Mouse (Mus musculus): ENCODE results near the gene Rnasek. TPM values are rescaled to one million over a fixed set of nuclear protein-coding genes. Genes with fewer than 3 reads are reported as not detected.

Rnasek gene
- polyA plus RNA-seq, 1 experiment from 2014 or later: 203 TPM

GRCm38 (mm10) chr11:70259035-70259434 is 19.4 kb upstream of the Rnasek start:
- WGBS: 91% methylated on average over 4 of the region's 4 CpGs
- Histone ChIP-seq H3K4me3 (replicated peaks) (no peak overlapping the region), H3K27me3 (peaks cover 28% of the 10 kb centered on the region), H3K36me3 (no peaks in the 10 kb centered on the region), H3K4me1 (peaks cover 16% of the 10 kb centered on the region), H3K27ac (no peak overlapping the region), H3K9me3 (replicated peaks) (no peaks in the 10 kb centered on the region), H3K9ac (no peak overlapping the region), H3K4me2 (no peak overlapping the region)
- no peak for ATAC-seq (replicated peaks; ENCODE audit: low FRiP score)

- Histone ChIP-seq H3K27me3 (peaks cover 62% of the 10 kb centered on the region), H3K4me3 (replicated peaks) (peak within 1 kb of the TSS; percentile 41), H3K4me2 (peak within 1 kb of the TSS; percentile 67), H3K4me1 (peaks cover 22% of the 10 kb centered on the region), H3K27ac (no peak within 1 kb of the TSS), H3K9me3 (replicated peaks) (no peaks in the 10 kb centered on the region), H3K9ac (peak within 1 kb of the TSS; percentile 25; the same call in 1 of the 2 replicates), H3K36me3 (no peaks in the 10 kb centered on the region)
- 2% methylated on average over 25 of the region's 25 CpGs for WGBS
- peak; percentile 78 for ATAC-seq (replicated peaks; ENCODE audit: low FRiP score)
Observed at GRCm38 (mm10) chr11:70254931-70255531, 15.4 kb upstream of the Rnasek start, which contains the start of gene Alox12. Gene Alox12, minus strand, starts transcription at chr11:70255353.

GRCm38 (mm10) chr11:70254337-70254736 is 14.7 kb upstream of the Rnasek start:
- Histone ChIP-seq H3K4me1 (peaks cover 22% of the 10 kb centered on the region), H3K9ac (peak overlapping the region; percentile 25; the same call in 1 of the 2 replicates), H3K4me3 (replicated peaks) (peak overlapping the region; percentile 41), H3K4me2 (peak overlapping the region; percentile 67), H3K9me3 (replicated peaks) (no peaks in the 10 kb centered on the region), H3K36me3 (no peaks in the 10 kb centered on the region), H3K27me3 (peaks cover 62% of the 10 kb centered on the region), H3K27ac (no peak overlapping the region)
- WGBS: 5% methylated on average over 18 of the region's 18 CpGs
- ATAC-seq (replicated peaks; ENCODE audit: low FRiP score): no peak

- no peak for ATAC-seq (replicated peaks; ENCODE audit: low FRiP score)
- H3K4me1 ChIP-seq: peaks cover 22% of the 10 kb centered on the region
- H3K36me3 ChIP-seq: no peaks in the 10 kb centered on the region
- 73% methylated on average over 8 of the region's 8 CpGs for WGBS
- H3K9me3 ChIP-seq (replicated peaks): no peaks in the 10 kb centered on the region
- H3K4me3 ChIP-seq (replicated peaks): no peak overlapping the region
- H3K4me2 ChIP-seq: no peak overlapping the region
- H3K27me3 ChIP-seq: peaks cover 78% of the 10 kb centered on the region
- no peak overlapping the region for H3K27ac ChIP-seq
- H3K9ac ChIP-seq: no peak overlapping the region
Observed at GRCm38 (mm10) chr11:70251853-70252252, 12.2 kb upstream of the Rnasek start.

GRCm38 (mm10) chr11:70250150-70250549 is 10.5 kb upstream of the Rnasek start:
- Histone ChIP-seq H3K9ac (no peak overlapping the region), H3K27me3 (peaks cover 77% of the 10 kb centered on the region), H3K4me2 (no peak overlapping the region), H3K4me1 (peaks cover 17% of the 10 kb centered on the region), H3K9me3 (replicated peaks) (no peaks in the 10 kb centered on the region), H3K4me3 (replicated peaks) (no peak overlapping the region), H3K27ac (no peak overlapping the region), H3K36me3 (no peaks in the 10 kb centered on the region)
- no peak for ATAC-seq (replicated peaks; ENCODE audit: low FRiP score)
- 62% methylated on average over 11 of the region's 11 CpGs for WGBS

- Histone ChIP-seq H3K9ac (no peak overlapping the region), H3K36me3 (no peaks in the 10 kb centered on the region), H3K4me1 (no peaks in the 10 kb centered on the region), H3K9me3 (replicated peaks) (no peaks in the 10 kb centered on the region), H3K27me3 (peaks cover 56% of the 10 kb centered on the region), H3K27ac (no peak overlapping the region), H3K4me3 (replicated peaks) (no peak overlapping the region), H3K4me2 (no peak overlapping the region)
- WGBS: 50% methylated on average over 9 of the region's 9 CpGs
- no peak for ATAC-seq (replicated peaks; ENCODE audit: low FRiP score)
Observed at GRCm38 (mm10) chr11:70247136-70247845, 7.6 kb upstream of the Rnasek start.

- H3K9ac ChIP-seq: no peak overlapping the region
- peaks cover 24% of the 10 kb centered on the region for H3K27me3 ChIP-seq
- no peak overlapping the region for H3K4me3 ChIP-seq (replicated peaks)
- peaks cover 19% of the 10 kb centered on the region for H3K4me1 ChIP-seq
- H3K27ac ChIP-seq: no peak overlapping the region
- ATAC-seq (replicated peaks; ENCODE audit: low FRiP score): no peak
- H3K36me3 ChIP-seq: no peaks in the 10 kb centered on the region
- H3K9me3 ChIP-seq (replicated peaks): no peaks in the 10 kb centered on the region
- no peak overlapping the region for H3K4me2 ChIP-seq
- WGBS: 73% methylated on average over 11 of the region's 11 CpGs
Observed at GRCm38 (mm10) chr11:70242591-70242990, 2.9 kb upstream of the Rnasek start.

GRCm38 (mm10) chr11:70238591-70239440 is 826 bp downstream of the Rnasek start:
- Histone ChIP-seq H3K36me3 (peaks cover 17% of the 10 kb centered on the region), H3K4me1 (peaks cover 45% of the 10 kb centered on the region), H3K9me3 (replicated peaks) (no peaks in the 10 kb centered on the region), H3K9ac (peak overlapping the region; percentile 86), H3K27ac (peak overlapping the region; percentile 93), H3K4me3 (replicated peaks) (peak overlapping the region; percentile 86), H3K4me2 (peak overlapping the region; percentile 92), H3K27me3 (no peaks in the 10 kb centered on the region; the same call in 1 of the 2 replicates)
- no peak for ATAC-seq (replicated peaks; ENCODE audit: low FRiP score)
- 13% methylated on average over 23 of the region's 23 CpGs for WGBS

GRCm38 (mm10) chr11:70237457-70238167 is 2.0 kb downstream of the Rnasek start, which contains the start of gene 0610010K14Rik:
Gene 0610010K14Rik, minus strand, starts transcription at chr11:70237914.
- H3K36me3 ChIP-seq: peaks cover 17% of the 10 kb centered on the region
- H3K4me1 ChIP-seq: peaks cover 57% of the 10 kb centered on the region
- H3K4me2 ChIP-seq: peak within 1 kb of the TSS; percentile 92
- under 1% methylated on average over 70 of the region's 70 CpGs for WGBS
- ATAC-seq (replicated peaks; ENCODE audit: low FRiP score): peak; percentile 92
- peak within 1 kb of the TSS; percentile 86 for H3K4me3 ChIP-seq (replicated peaks)
- peak within 1 kb of the TSS; percentile 86 for H3K9ac ChIP-seq
- H3K27me3 ChIP-seq: no peaks in the 10 kb centered on the region; the same call in 1 of the 2 replicates
- H3K9me3 ChIP-seq (replicated peaks): no peaks in the 10 kb centered on the region
- H3K27ac ChIP-seq: peak within 1 kb of the TSS; percentile 93

- Histone ChIP-seq H3K4me1 (peaks cover 65% of the 10 kb centered on the region), H3K36me3 (peaks cover 17% of the 10 kb centered on the region), H3K4me2 (peak overlapping the region; percentile 92), H3K4me3 (replicated peaks) (peak overlapping the region; percentile 86), H3K9me3 (replicated peaks) (no peaks in the 10 kb centered on the region), H3K9ac (peak overlapping the region; percentile 86), H3K27me3 (peaks cover 1% of the 10 kb centered on the region; the same call in 1 of the 2 replicates), H3K27ac (peak overlapping the region; percentile 93)
- ATAC-seq (replicated peaks; ENCODE audit: low FRiP score): no peak
- 42% methylated on average over 7 of the region's 7 CpGs for WGBS
Observed at GRCm38 (mm10) chr11:70236717-70237116, 2.9 kb downstream of the Rnasek start.

GRCm38 (mm10) chr11:70235254-70235900 is 4.3 kb downstream of the Rnasek start:
- Histone ChIP-seq H3K4me2 (no peak overlapping the region), H3K4me1 (peaks cover 69% of the 10 kb centered on the region), H3K27ac (no peak overlapping the region), H3K4me3 (replicated peaks) (no peak overlapping the region), H3K9me3 (replicated peaks) (no peaks in the 10 kb centered on the region), H3K9ac (no peak overlapping the region), H3K36me3 (peaks cover 17% of the 10 kb centered on the region), H3K27me3 (peaks cover 10% of the 10 kb centered on the region)
- WGBS: 84% methylated on average over 12 of the region's 12 CpGs
- no peak for ATAC-seq (replicated peaks; ENCODE audit: low FRiP score)

Measured in kidney, embryonic 15.5 days (tissue).